Mouse (Mus musculus) urinary bladder, adult 2 months (tissue): Measurements from ENCODE around the gene Zfp420. TPM values are rescaled to one million over a fixed set of nuclear protein-coding genes. Genes with fewer than 3 reads are reported as not detected.
"Not testable (repeated sequence)": the region's sequence is repeated elsewhere in the genome, so short reads cannot be mapped to it uniquely, and the experiment has no call there.

ENCODE experiments used
- DNase-seq: peaks from one replicate; pipeline ENCODE4 v3.0.0; 2022; ENCODE audit warnings: low spot score
- polyA plus RNA-seq: library from polyadenylated mRNA; depleted of rRNA; stranded (reverse); fragments of >200 nt; gene quantifications from 2 replicates; pipeline ENCODE4 v1.2.3, GENCODE M21; 2012; rRNA removed

Zfp420 gene
- polyA plus RNA-seq = 7.0 and 8.1 TPM in 2 replicates

DNA sequence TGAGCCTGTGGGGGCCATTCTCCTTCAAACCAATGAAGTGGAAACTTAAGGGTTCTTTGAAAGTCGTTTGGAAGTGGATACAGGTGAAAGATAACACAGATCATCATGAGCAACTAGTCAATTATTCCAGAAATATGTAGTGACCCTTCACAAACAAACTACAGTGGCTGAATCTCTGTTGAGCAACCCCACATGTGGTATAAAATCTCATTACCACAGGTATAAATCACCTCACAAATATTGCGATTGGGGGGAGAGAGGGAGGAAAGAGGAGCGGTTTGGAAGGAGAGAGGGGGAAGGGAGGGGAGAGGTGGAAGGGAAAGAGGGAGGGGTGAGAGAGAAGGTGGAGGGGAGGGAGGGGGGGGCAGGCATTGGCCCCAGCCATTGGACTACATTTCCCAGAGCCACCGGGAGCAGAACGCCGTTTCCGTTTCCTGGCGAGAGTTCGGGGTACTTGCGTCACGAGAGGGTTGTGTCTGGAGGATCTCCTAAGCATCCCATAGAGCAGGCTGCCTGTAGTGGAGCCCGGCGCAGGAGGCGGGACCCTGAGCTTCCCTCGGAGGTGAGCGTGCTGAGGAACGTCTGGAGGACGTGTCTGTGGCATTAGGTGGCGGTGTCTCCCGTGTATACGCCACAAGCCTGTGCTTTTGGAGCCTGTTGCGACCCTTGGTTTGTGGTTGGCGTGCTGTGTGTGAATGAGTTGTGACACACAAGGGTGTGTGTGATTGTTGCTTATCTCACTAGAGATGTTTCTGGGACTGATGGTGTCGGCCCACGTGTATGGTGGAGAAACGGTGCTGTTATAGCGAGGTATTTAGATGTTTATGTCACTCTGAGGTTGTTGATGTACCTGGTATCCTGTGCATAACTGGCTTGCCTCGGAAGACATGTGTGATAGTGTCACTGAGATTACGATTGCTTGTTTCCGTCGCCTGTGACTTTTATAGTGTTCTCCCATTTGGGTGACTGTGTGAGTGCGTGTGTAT lies at the start of gene Zfp420:
Zfp420 (plus strand) TSS at position 448 of the 986 bp plus-strand sequence.
- peak; percentile 49 for DNase-seq

DNA sequence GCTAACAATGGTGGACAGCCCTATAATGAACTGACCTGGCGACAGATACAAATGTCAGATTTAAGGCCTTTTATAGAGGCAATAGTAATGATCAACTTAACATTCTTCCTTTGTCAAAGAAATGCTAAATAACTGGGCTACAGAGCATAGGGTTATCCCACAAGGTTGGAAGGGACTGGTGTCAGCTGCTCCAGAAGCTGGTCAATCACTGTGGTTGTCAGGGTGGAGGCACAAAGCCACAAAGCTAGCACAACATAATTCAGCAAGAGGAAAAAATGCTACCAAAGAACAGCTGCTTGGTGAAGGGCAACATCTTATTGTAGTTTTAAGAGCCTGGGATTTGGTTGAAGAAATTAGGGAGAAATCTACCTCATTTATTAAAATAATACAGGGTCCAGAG lies 47.5 kb upstream of the Zfp420 start:
- no peak for DNase-seq

DNA sequence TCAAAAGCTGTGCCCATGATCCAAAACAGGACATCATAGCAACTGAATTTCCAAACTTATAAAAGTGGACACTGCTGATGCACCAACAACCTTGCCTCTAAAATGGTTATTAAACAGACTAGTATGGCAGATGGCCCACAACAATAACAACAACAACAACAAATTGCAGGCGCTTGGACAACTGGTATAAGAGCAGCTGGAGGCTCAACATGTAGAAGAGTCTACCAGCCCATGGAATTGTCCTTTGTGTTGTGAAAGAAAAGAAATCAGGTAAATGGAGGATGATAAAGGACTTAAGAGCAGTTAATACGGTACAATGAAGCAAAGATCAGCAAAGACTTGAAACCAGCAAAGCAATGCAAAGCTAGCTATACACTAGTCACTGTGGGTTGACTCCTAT lies 45.4 kb upstream of the Zfp420 start:
- no peak for DNase-seq

DNA sequence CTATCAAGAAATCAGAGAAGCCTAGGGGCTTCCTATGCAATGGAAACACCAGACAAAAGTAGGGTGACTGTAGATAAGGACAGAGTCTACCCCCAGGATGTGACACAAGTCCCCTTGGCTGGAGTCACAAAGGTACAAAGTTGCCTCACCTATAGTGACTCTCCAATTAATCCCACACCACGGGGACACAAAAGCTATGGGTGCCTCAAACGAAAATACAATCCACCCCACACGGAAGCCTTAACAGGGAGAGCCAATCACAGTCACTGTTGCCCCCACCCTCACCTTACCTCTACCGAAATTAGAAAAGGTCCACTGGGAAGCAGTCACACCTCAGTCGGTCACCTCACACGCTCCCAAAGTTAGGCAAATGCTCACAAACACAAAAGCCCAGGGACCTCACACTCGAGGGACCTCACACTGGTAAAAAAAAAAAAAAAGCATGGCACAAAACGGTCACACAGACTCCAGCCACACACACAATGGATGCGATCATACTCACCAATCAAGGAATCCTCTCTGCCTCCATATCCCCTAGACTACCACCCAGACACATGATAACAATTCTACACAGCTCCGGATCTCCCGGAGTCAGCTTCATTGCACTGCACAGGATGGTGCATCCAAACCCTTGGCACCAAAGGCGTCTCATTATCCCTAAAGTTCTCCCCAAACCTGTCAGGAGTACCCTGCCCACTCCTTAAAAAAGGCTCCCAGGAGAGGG lies 44.6 kb upstream of the Zfp420 start:
- DNase-seq = no peak

DNA sequence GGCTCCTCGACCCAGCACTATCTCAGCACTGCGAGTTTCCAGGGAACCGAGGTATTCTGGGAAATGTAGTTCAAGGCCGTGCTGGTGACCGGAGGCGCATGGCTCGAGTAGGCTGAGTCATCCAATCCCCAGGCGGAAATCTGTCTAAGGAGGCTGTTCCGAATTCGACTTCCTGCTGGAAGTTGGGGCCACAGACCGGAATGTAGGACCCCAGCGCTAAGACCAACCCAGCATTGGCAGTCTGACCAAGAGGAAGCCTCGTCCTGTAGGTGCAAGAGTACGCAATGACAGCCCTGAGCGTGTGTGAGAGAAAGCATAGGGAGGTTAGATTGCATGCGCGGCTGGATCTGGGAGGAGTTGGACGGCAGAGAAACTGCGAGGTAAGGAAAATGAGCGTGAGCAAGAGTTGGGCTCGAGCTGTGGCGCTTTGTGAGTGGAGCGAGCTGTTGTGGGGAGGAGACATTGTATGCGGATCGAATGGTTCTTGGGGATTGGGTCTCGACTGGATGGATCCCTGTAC lies 43.8 kb upstream of the Zfp420 start, which contains the start of gene Zfp790:
Zfp790 (plus strand) TSS at position 205 of the 520 bp plus-strand sequence.
- peak; percentile 54 for DNase-seq

DNA sequence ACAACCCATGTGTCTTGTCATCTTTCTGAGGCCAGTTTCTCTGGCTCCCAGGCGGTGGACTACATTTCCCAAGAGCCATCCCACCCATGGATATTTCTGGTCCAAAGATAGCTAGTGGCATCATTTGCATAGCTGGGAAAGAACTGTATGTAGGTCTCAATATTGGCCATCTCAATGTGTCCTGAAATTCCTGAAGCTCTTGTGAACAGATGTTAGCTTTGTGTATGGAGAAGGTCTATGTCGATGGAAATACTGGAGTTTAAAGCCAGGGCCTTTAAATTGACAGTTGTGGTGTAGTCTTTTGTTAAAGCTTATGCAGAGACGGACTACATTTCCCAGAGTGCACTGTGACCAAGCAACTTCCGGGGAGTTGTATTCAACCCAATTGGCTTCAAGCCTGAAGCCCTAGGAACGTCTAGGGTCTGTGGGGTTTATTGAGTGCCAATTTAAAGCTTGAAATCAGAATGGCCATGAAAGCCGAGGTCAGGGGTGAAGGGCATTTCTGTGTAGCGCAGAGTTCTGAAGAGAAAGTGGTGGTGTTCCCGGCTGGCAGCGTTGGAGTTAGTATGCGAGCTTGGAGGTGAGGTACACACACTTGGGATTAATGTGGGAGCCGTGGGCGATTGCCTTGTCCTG lies 41.0 kb upstream of the Zfp420 start:
- peak; percentile 29 for DNase-seq

DNA sequence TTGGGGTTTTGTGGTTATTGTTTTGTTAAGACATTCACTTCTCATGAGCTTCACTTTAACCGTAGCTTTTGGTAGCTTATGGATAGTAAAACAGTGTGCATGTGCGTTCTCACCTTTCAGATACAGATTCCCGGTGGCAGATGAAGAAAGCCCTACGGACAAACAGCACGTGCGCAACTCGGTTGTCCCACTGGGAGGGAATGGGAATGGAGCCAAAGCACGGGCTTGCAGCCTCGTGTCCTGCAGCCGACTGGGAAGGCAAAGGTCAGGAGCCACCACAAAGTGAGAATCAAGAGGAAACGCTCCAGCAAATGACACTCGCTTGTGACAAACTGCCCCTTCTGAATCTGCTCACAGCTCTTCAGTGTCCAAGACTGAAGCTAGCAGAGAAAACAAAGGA lies 31.8 kb upstream of the Zfp420 start:
- DNase-seq = no peak

DNA sequence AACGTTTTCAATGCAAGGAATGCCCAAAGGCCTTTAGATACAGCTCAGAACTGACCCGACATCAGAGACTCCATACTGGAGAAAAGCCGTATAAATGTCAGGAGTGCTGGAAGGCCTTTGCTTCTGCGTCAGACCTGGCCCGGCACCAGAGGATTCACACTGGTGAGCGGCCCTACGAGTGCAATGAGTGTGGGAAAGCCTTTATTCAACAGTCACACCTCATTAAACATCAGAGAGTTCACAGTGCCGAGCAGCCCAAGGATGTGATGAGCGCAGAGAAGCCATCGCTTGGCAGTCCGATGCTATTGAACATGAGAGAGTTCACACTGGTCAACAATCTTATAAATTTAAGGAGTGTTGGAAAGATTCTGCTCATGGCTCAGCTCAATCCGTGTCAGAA lies 30.0 kb upstream of the Zfp420 start:
- no peak for DNase-seq

DNA sequence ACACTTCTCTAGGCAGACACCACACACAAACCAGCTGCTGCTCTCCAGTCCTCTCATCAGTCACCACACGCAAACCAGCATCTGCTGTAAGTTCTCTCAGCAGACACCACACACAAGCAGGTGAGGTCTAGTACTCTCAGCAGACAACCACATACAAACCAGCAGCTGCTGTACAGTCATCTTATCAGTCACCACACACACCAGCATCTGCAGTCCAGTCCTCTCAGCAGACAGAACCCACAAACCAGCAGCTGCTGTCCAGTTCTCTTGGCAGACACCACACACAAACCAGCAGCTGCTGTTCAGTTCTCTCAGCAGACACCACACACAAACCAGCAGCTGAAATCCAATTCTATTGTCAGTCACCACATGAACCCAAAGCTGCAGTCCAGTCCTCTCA lies 23.0 kb upstream of the Zfp420 start:
- no peak for DNase-seq

DNA sequence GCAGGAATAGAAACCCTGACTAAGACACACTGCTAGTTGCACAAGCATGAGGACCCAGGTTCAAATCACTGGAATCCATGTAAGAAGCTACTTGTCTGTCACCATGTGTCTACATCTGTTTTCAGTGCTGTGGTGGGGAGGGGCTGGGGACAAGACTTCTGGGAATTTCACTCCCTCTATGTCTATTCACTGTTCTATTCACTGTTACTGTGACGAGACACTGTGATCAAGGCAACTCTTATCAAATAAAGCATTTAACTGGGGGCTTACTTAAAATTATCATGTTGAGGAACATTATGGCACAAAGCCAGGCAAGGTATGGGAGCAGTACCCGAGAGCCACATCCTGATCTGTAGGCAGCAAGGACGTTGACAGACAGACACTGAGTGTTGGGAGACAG lies 20.5 kb upstream of the Zfp420 start:
- DNase-seq = no peak

DNA sequence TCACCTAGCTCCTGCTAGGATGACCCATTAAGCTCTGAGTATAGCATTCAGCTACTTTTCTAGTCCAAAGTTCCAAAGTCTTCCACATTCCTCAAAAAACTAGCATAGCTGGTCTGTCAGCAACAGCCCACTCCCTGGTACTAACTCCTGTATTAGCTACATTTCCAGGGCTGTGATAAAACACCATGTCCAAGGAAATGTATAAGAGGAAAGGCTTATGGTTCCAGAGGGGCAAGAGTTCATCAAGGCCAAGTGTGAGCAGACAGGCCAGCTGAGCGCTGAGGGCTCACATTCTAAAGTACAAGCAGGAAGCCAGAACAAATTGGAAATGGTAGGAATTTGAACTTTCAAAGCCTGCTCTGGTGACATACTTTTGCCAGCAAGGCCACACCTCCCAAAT lies 17.7 kb upstream of the Zfp420 start:
- DNase-seq = no peak

DNA sequence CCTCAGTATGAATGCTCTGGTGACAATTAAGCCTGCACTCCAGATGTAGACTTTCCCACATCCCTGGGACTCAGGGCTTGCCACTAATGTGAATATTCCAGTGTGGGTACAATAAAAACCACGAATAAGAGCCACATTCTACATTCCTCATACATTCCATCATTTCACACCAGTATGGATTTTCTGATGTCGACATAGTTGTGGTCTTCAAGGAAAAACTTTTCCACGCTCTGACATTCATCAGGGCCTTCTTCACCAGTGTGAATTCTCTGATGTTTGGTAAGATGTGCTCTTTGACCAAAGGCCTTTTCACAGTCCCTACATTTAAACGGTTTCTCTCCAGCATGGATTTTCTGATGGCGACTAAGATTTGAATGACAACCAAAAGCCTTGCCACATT lies 15.2 kb upstream of the Zfp420 start:
- DNase-seq = no peak

DNA sequence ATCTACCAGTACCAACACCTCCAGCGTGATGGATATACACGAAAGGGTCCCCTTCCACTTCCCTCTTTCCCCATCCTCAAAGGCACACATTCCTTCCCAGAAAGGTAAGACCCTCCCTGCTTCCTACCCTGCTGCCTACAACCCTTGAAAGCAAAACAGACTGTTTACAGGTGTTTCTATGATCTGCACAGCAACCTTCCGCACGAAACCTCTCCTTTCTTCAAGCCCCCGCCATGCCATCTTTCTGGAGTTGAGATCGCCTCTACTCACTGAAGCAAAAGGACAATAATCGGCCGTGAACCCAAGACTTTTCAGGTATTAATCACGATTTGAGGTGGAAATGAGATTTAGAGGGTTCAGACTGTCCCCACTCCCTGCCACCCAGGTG lies 7.0 kb upstream of the Zfp420 start:
- no peak for DNase-seq

DNA sequence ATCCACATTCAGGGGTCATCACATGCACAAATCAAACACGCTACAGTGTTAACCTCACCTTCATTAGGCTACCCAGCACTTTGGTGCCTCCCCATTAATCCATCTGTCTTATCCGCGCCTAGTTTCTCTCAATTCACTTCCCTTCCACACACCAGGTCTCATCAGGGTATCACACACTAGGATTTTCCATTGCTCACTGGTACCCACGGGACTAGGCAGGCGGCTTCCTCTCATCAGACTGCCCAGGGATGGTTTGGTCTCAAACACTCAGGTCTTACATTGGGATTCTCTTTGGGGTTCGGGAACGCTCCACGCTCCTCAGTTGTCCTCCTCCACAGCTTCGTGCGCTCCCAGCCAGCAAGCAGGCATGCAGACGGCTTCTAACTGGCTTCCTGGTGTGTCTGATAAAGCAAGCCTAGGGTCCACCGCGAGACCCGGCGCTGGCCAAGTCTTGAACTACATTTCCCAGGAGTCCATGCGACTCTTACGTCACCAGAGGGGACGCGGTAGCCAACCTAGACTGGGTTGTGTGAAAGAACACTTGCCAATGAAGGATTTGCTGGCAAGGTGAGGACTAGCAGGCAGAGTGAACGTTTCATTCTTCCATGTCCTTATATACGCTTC lies 6.4 kb upstream of the Zfp420 start, which contains the start of gene Zfp940:
Zfp940 (minus strand) TSS at position 451 of the 624 bp plus-strand sequence.
- peak; percentile 48 for DNase-seq

DNA sequence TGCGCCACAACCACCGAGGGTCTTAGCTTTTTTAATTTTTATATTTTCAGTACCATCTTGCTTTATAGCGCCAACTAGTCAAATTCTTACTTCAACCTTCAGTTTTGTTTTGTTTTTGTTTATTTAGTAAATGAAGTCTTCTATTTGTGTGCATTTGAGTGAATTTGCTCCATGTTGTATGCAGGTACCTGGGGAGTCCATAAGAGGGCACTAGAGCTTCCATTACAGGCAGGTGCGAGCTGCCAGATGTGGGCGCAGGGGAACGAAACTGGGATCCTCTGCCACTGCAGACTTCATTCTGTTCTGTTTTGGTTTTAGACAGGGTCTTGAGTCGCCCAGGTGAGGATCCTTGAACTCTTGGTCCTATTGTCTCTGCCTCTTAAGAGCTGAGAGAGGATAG lies 1.9 kb downstream of the Zfp420 start:
- no peak for DNase-seq

DNA sequence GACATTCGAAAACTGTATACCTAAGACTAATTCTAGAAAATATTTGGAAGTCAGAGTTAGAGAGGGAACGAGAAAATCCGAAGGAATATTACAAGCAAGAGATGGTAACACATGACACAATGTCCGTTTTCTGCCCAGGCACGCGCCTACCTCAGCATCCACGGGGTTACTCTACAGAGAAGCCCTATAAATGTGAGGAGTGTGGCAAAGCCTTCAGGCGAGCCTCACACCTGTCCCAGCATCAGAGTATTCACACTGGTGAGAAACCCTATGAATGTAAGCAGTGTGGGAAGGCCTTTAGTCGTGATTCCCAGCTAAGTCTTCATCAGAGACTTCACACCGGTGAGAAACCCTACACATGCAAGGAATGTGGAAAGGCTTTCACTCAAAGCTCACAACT lies 14.5 kb downstream of the Zfp420 start:
- DNase-seq = no peak

DNA sequence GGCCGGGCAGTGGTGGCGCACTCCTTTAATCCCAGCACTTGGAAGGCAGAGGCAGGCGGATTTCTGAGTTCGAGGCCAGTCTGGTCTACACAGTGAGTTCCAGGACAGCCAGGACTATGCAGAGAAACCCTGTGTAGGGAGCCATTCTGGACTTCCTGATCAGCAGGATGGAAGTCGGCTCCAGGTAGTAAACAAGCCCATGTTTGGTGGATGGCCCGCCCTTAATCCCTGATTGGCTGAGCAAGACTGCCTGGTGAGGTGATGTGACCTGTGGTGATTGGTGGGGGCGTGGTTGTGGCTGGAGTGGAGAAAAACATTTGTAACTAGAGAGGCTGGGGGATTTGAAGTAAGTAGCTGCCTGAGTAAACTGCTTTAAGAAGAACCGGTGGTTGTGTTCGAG lies 17.8 kb downstream of the Zfp420 start:
- not testable (repeated sequence) for DNase-seq

DNA sequence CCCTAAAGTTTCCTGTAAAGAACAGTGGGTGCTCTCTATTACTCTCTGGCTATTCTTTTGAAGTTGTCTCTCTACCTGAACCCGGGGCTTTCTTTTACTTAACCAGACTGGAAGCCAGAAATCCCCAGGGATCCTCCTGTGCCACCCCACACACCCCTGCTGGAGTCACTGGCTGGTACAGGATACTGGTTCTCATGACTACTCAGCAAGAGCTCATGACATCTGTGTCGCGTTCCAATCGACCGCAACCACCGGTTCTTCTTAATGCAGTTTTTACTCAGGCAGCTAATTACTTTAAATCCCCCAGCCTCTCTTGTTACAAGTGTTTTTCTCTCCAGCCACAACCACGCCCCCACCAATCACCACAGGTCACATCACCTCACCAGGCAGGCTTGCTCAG lies 20.3 kb downstream of the Zfp420 start:
- DNase-seq = no peak

DNA sequence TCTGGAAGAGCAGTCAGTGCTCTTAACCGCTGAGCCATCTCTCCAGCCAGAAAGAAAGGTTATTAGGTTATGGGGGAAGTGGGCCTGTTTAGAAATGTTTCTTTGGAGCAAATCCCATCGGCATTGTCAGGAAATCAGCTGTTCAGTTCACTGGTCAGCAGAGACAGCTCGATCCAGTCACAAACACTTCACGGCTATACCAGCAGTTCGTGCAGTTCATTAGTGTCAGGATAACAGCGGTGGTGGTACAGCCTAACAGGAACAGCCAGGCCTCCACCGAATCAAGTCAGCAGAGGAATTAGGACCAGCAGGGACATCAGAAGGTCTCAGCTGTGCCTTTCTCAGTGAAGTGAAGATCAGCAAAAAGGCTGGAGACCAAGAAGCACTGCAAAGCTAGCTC lies 21.1 kb downstream of the Zfp420 start:
- DNase-seq = no peak

DNA sequence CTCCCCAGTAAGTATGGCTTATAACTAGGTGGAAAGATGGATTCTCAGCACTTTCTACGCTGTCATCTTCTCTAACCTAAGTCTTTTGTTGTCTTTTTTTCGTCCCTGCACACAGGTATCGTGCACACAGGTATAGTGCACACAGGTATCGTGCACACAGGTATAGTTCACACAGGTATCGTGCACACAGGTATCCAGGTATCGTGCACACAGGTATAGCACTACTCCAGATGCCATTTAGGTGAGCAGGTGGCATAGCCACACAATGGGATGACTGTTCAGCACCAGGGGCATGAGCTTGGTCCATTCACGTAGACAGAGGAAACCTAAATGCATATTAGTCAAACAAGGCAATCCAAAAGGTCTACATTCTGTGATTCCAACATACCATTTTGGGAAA lies 30.7 kb downstream of the Zfp420 start:
- no peak for DNase-seq

DNA sequence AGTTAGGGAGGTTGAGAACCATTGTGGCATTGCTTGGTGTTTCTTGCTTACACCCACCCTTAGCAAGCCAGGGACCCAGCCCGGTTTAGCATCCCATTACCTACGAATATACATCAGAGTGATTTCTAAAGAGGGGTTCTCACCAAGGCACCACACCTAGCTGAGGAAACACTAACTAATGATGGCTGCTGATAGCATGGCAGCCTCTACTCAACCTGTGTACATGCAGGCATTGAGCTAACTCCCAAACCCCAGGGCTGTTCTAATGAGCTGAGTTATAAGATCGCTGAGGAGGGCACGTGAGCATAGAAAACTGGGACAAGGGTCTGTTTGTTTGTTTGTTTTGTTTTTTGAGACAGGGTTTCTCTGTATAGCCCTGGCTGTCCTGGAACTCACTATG lies 33.0 kb downstream of the Zfp420 start:
- no peak for DNase-seq

DNA sequence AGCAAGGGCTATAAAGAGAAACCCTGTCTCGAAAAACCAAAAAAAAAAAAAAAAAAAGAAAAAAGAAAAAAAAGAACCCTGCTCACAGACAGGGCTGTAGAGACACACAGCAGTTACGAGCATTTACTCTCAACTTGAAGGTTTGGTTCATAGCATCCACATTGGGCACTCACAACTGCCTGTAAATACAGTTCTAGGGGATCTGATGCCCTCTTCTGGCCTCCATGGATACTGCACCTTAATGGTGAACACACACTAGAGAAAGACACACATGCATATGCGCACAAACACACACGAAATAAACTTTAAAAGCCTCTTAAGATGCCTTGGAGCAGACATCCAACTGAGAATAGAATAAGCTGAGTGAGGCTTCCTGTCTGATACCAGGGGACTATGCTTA lies 38.6 kb downstream of the Zfp420 start:
- no peak for DNase-seq
